Mouse (Mus musculus) testis, adult 2 months (tissue): ENCODE measurements around the gene Ftl1-ps1.

Source experiments
- CTCF ChIP-seq: fragments of 200-500 bp; IDR thresholded peaks from 2 replicates; pipeline ENCODE4 v1.5.1; 2012; ENCODE audit warnings: low read depth, mild to moderate bottlenecking, inconsistent platforms, low read length, moderate library complexity; ENCODE audit not compliant: control insufficient read depth, insufficient read depth, insufficient replicate concordance
- POLR2A ChIP-seq: fragments of 200-500 bp; IDR thresholded peaks from 2 replicates; pipeline ENCODE4 v1.6.1; 2012; ENCODE audit warnings: low read depth, mild to moderate bottlenecking, inconsistent platforms, low read length, moderate library complexity; ENCODE audit not compliant: control insufficient read depth

- no peak for TF ChIP-seq CTCF
- TF ChIP-seq POLR2A, result no peak
Measured at GRCm38 (mm10) chr13:74391156-74391555, 8.3 kb upstream of the Ftl1-ps1 start.
